Mouse (Mus musculus): Measurements from ENCODE around the gene Kxd1.
A peak's percentile ranks its signal among the peaks of the same experiment; 100 is the strongest.

Gene Kxd1

GRCm38 (mm10) chr8:70492664-70493640 is 34.8 kb downstream of the Kxd1 start, which contains the start of gene Crlf1:
Crlf1 (plus strand) TSS chr8:70493158.
- no peak for DNase-seq

GRCm38 (mm10) chr8:70490880-70491495 is 36.8 kb downstream of the Kxd1 start:
- no peak for DNase-seq

DNA sequence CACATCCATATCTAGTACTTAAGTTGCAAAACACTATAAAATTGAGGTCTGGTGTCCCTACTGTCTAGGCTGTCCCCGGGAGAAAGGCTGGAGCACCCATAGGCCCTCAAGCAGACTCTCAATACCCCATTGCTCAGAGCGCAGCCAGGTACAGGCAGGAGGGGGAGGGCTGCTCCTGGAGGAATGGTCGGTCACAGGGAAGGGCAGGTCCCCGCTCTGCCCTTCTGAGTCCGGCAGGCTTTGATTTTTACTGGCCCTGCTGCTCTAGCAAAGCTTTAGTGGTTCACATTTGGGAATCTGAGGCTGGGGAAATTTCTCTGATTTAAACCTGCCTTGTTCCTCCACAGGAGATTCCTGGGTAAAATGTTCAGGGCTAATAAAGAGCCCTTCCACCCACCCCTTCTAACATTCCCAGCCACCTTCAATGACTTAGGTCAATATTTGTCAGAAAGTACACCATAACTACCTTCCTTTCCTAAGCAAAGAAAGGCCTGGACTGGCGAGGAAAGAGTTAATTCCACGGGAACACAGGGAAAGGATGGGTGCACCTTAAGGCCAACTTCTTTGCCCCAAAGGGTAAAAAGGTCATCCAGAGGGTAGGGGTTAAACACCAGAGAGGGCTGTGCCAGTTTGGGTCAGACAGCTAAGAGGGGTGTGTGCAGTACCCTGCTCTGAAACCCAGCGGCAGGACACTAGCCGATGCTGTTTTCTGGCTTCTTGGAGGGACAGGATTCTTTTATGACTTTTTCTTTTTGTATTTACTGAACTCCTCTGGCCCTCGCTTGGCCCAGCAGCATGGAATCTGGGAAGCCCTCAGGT is 37.5 kb downstream of the Kxd1 start:
- no peak for DNase-seq

DNA sequence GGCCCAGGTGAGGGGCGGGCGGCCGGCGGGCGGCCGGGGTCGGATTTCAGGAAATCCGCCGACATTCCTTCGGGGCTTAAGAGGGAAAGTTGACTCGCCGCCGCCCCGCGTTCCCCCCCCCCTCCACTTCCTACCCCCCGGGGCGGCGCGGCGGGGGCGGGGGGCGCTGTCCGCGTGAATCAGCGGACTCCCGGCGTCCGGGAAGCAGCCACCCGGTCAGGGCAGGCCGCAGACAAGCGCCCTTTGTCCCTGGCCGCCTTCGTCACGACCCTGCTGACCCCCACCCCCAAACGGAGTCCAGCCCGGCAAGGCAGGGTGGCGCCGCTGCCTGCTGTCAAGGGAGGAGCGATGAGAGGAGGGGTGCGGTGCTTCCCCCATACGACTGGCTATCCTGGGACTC is 38.2 kb downstream of the Kxd1 start:
- DNase-seq, result no peak

GRCm38 (mm10) chr8:70488931-70489470 is 38.8 kb downstream of the Kxd1 start:
- DNase-seq, result no peak

- peak; percentile 29 for DNase-seq
Observed at GRCm38 (mm10) chr8:70487993-70488796, 39.6 kb downstream of the Kxd1 start.

DNA sequence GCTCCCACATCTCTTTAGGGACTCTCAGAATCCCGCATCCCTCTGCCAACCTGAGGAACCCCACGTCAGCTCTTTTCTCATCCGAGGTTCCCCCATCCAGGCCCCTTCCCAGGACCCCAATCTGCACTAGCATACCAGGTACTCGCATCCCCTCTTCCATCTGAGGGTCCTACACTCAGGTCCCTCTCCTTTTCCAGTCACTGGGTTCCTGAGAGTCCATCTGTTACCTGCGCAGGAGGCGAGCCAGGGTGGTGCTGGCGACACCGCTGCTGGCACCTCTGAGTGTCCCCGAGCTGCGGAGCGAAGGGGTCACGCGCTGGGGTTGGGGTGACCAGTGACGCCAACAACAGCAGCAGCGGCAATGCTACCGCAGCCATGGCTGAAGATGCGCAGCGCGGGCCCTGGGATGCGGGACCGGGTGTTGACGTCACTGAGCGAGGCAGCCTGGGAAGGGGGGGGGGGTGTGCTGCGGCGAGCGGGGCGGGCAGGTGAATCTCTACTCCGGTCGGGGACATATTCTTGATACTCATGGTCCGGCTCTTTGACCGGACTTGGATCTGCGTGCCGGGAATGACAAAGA is 40.7 kb downstream of the Kxd1 start, which contains the start of gene Tmem59l:
Gene Tmem59l (minus strand): TSS at position 418 of the 580 bp plus-strand sequence.
- no peak for DNase-seq

DNA sequence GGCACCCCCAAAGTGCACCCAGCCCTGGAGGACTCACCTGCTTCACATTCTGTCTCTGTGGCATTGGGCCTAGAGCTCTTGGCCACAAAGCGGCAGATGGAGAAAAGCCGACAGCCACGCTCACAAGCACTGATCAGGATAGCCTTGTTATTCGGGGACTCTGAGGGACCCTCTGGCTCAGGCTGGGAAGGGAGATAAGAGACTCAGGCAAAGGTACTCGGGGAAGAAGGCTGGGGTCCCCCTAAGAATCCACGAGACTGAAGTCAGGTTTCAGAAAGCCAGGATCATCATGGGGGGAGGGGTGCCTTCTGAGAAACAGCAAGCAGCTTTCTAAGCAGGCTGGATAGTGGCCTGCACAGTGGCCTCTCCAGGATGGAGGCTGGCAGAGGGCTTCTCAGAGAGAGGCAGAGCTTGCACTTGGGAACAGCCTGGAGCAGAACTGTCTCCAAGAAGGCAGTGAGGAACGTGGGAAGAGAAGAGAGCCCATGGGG is 41.5 kb downstream of the Kxd1 start:
- DNase-seq, result no peak

- DNase-seq, result no peak
Observed at GRCm38 (mm10) chr8:70482943-70483342, 44.8 kb downstream of the Kxd1 start.

DNA sequence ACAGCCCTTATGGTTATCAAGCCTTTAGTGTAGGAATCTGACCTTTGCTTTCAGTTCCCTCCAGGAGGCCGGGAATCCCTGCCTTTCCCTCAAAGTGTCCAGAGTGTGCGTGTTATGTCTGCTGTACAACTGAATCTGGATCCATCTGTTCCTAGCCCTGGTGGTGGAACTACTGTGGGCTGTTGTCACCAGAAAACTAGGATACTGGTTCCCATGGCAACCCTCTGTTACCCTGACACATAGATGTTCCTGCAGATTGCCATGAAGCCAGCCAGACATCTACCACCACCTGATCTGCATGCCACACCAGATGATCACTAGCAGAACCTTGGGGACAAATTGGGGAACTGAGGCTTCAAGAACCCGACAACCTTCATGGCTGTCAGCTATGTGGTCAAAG is 45.8 kb downstream of the Kxd1 start:
- no peak for DNase-seq

- peak; percentile 34 for DNase-seq
Observed at GRCm38 (mm10) chr8:70477269-70477982, 50.3 kb downstream of the Kxd1 start.

GRCm38 (mm10) chr8:70476333-70477268 is 51.2 kb downstream of the Kxd1 start, which contains the start of gene Klhl26:
Klhl26 (minus strand) TSS chr8:70476968.
- DNase-seq, result peak; percentile 98

DNA sequence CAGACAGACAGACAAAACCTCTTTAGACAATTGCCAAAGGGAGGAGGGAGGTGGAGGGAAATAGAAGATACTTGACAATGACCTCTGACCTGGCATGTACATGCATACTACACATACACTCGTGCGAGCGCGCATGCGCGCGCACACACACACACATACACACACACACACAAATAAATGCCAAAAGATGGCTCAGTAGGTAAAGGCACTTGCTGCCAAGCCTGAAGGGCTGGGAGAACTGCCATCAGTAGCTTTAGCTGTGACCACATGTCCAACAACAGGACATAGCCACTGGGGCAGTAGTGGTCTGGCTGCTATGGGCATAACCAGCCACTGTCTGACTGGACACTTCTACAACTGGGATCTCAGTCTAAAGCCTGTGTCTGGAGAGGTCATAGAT is 55.9 kb downstream of the Kxd1 start:
- no peak for DNase-seq

DNA sequence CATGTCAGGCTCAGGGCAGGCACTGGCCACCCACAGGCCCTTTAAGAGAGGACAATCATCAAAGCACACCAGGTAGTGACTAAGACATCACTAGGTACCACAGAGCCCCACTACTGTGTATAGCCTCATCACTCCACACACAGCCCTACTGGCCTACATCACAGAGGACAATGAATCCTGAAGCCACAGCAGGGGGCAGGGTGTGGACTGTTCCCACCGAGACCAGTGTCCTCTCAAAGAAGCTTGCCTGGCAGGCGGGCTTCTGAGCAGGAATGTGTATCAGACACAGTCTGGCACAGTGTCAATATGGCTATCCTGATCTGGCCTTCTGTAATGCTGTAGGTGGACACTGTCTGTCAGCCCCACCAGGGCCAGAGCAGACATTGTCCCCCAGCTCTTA is 57.8 kb downstream of the Kxd1 start:
- DNase-seq, result no peak

DNA sequence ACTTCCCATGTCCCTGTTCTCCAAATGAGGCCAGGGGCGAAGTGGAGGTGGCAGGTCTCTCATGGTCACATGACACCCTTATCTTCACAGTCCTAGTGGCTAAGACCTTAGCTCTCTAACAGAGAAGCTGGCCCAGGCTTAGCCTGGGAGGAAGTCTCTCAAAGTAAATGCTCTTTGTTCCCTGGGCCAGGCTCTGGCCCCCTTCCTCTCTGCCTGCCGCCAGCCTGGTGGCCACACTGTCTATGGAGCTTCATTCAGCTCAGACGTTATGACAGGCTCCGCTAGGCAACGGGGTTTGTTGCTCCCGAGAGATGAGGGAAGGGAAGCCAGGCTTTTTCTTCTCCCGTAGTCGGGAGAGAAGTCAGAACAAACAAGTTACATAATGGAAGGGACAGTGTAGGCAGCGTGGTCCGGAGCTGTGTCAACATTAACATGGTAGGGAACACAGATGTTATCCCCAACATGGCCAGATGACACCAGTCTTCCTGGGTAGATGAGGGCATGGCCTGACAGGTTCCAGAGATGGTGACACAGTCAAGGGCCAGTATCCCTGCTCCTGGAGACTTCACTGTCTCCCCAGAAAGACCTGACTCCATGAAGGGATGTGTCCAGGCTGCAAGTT is 58.4 kb downstream of the Kxd1 start:
- no peak for DNase-seq

GRCm38 (mm10) chr8:70468733-70469132 is 59.0 kb downstream of the Kxd1 start:
- DNase-seq, result no peak

- DNase-seq, result no peak
Observed at GRCm38 (mm10) chr8:70467907-70468306, 59.8 kb downstream of the Kxd1 start.

DNA sequence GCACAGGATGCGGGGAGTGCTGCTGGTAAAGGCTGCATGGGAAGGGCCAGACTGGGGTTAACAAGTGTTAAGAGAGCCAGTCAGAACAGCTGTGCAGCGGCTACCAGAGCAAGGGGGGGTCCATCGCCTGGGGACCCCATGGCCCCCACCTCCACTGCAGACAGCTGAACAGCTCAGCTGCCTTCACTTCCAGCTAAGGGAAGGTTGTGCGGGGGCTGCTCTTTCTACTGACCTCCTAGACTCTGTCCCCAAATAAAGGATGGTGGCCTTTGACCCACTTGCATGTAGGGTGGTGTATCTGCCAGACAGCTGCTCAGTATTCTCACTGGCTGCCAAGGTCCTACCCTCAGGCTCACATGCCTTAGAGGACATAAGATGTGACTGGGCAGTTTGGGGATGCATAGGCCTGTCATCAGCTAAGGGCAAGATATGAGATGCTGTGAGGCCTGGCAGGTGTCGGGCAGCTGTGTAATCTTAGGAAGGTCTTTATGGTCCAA is 60.5 kb downstream of the Kxd1 start:
- DNase-seq, result peak; percentile 23

DNA sequence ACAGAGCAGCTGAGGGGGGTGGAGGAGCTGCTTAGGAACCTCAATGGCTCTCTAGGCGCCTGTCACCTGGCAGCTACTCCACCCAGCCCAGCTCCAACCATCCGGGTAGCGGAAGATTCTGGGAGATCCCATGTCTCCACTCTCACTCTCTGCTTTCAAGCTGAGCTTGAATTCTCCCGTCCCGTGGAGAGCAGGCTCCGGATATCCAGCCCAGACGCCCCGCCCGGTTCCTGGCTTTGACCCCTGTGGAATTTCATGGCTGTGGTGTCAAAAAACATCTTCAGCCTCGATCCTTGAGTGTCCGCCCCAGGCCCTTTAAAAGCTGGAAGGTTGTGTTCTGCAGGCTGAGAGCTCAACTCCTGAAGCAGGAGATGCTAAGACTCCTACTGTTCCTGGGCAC is 61.0 kb downstream of the Kxd1 start:
- peak; percentile 34 for DNase-seq

Data from kidney, adult 9 months (tissue).